Mouse (Mus musculus) fat pad, adult 2 months (tissue): Measurements from ENCODE around the gene Mapk6.
A peak's percentile ranks its signal among the peaks of the same experiment; 100 is the strongest.
"Not testable (repeated sequence)": the region's sequence is repeated elsewhere in the genome, so short reads cannot be mapped to it uniquely, and the experiment has no call there.

ENCODE experiments used
- DNase-seq: peaks from one replicate; pipeline ENCODE4 v3.0.0-alpha.2; 2011; ENCODE audit warnings: low read depth, low spot score; ENCODE audit errors: extremely low read depth

Gene Mapk6

DNA sequence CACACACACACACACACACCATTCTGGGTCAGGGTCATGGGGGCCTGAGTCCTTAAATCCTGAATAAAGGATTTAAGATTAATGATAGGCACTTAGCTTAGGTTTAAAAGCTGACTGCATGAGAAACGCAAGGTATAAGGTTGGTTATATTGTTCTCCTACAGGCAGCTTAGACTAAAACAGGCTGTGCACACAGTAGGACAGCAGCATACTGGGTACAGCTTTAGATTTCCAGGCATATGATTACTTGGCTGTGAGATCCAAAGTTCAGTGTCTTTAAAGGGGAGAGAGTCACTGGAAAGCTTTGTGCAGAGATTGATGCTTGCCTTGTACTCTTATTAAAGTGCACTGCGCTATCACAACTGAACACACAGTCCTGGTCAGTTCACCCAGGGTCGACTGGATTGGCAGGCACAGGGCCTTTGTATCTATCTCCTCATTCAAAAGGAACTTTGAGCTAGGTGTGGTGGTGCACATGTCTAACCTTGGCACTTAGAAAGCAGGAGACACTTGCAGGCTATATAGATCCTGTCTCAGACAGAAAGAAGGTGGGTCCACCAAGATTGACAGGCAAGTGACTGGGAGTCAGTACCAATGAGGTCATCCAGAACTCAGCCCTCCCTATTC, 25.4 kb downstream of the Mapk6 start:
- no peak for DNase-seq

DNA sequence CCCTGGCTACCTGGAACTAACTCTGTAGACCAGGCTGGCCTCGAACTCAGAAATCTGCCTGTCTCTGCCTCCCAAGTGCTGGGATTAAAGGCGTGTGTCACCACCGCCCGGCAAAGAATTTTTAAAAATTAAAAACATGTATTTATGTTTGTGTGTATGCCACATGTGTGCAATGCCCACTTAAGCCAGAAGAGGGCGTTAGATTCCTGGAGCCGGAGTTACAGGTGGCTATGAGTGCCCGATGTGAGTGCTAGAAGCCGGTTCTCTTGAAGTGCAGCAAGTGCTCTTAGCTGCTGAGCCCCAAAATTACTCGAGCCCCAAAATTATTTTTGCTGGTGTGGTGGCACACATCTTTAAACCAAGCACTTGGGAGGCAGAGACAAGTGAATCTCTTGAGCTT, 26.0 kb downstream of the Mapk6 start:
- no peak for DNase-seq

DNA sequence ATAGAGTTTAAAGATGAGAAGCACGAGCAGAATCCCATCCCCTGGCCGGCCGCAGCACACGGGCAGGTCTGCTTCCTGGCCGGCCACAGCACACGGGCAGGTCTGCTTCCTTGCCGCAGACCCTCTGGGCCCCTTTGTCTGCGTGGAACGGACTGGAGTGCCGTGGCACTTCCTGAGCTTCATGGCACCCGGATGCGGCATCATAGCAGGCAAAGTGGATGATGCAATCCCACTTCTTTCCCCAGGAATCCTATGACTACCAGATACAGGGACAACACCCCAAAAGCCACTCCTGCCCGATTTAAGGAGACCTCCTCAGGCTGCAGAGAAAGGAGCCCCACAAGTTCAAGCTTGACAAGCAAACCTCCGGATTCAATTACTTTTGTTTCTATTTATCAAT, 27.0 kb downstream of the Mapk6 start:
- DNase-seq = no peak

DNA sequence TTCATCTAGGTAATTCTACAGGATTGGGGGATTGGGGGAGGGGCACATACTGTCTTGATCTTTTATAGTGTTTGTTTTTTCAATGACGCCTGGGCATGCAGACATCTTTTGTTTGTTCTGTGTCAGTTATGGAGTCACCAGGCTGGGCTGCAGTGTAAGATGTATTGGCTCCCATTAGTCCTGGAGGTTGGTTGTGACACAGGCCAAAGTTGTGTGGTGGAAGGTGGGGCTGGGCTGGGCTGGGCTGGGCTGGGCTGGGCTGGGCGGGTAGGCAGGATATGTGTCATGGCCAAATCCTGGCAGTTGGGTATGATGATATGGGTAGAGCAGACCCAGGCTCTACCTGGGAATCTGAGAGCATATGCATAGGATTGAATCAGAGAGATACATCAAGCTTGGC, 31.0 kb downstream of the Mapk6 start:
- DNase-seq = no peak

DNA sequence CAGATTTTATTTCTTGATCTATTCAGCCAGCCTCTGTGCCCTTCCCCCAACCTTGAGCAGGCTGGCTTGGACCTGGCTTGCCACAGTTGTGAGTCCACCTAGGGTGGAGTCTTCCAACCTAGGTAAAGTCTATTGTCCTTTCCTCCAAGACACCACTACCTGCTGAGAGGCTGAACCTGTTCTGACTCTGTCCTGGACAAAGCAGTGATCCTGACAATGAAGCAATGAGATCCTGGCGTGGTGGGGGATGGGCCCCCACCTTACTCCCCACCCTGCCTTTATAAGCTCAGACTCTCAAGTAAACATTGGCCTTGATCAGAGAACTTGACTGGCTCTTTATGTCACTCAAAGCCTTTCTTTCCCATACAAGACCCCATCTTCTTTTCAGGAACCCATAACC, 33.4 kb downstream of the Mapk6 start:
- no peak for DNase-seq

DNA sequence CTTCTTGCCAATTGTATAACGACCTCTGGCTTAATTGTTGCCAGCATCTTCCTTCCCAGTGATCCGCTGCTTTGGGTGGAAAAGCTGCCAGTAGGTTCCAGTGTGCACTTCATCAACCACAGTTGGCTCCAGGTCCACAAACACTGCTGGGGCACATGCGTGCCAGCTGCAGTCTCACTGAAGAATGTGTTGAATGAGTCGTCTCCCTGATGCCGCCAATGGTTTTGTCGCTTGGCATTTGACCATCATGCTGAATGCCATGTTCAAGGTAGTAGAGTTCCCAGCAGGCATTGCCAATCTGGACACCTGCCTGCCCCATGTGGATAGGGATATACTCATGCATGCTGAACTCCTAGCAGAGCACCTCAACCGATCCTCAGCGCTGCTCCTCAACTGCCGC, 34.2 kb downstream of the Mapk6 start:
- DNase-seq = no peak

DNA sequence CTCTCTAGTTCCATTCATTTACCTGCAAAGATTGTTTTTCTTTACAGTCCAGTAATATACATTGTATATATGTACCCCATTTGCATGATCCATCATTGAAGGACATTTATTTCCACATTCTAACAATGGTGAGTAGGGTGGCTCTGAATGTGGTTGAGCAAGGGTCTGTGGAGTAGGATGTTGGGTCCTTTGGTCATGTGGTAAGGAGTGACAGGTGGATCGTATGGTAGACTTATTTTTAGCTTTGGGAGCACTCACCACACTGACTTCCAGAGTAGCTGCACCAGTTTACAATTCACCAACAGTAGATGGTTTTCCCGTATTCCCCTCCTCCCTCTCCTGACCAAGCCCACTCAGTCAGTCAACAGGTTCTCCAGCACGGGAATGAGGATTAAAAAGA, 41.0 kb downstream of the Mapk6 start:
- no peak for DNase-seq

DNA sequence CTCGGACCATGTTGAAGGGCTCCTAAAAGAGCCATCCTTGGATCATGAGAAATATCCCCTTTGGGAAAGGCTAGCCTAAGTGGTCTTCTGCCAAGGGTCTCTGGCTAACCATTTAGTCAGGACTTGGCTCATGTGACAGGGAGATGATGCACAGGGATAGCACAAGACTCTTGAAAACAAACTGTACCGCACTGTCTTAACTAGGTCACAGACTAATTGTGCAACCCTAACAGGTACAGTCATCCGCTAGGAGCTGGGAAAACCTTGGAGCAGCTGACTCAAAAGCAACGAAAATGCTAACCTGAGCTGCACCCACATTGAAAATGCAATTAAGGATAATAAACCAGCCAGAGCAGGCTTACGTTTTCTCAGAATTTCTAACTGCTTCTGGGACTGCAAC, 43.6 kb downstream of the Mapk6 start:
- peak; percentile 54 for DNase-seq

DNA sequence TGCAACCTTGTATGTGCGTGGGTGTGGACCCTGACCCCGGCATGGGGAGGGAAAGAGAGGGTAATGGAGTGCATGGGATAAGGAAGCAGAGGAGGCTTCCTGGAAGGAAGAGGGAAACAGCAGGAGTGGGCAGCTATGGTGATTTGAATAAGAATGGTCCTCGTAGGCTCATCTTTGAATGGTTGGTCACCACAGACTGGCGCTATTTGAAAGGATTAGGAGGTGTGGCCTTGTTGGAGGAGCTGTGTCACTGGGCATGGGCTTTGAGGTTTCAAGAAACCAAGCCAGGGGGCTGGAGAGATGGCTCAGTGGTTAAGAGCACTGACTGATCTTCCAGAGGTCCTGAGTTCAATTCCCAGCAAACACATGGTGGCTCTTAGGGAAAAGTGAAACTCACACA, 44.6 kb downstream of the Mapk6 start:
- DNase-seq = no peak

DNA sequence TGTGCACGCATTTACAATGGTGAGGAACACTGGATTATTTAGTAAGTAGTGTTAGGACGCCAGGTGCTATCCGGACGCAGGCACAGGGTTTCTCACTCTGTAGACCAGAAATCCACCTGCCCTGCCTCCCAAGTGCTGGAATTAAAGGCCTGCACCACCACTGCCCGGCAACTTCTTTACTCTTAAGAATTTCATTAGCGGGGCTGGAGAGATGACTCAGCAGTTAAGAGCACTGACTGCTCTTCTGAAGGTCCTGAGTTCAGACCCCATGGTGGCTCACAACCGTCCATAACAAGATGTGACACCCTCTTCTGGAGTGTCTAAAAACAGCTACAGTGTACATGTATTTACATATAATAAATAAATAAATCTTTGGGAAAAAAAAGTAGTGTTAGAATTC, 46.1 kb downstream of the Mapk6 start:
- DNase-seq = not testable (repeated sequence)

DNA sequence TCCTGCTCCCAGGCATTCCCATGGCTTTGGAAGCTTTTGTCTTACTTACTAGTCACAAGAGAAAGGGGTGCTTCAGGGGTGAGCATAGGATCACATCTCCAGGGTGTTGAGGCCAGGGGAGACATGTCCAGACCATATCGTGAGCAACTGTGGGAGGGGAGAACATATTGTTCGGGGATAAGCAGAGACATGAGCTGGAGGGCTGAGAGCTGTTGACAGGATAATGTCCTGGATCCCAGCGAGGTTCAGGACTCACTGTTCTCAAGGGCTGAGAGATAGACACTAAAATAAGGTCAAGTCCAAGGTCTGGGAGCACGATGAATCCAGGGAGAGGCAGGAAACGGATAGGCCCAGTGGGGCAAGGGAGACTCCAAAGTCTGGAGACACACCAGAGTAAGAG, 46.8 kb downstream of the Mapk6 start:
- DNase-seq = peak; percentile 73

DNA sequence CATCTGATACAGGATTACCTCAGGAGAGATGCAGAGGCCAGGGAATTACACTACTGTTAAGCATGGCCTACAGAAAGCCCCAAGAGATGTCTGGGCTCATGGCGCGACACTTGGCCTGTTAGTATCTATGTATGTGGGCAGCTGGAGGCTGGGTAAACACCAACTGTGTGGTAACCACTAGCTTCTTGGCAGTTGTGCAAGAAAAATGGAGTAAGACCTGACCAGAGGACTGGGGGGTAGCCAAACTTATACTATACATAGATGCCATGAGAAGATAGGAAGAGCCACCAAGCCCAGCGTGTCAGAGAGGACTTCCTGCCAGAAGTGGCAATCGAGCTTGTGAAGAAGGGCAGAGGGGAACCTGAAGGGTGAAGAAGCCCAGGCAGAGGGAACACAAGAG, 47.6 kb downstream of the Mapk6 start:
- peak; percentile 94 for DNase-seq

DNA sequence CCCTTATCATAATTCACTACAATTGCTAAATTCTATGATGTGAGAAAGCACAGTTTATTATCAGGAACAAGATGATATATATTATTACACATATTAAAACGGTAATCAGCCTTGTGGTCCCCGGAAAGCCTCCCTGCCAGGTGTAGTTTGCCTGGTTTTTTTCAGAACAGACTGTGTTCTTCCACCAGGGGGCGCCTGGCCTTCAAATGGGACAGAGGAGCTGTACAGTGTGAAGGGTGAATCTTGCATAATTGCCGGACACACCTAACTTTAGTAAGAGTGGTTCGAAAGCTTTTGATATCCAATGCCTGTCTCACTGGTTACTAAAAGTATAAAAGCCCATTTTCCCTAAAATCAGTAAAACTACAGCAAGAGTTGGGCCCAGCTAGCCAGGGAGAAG, 48.1 kb downstream of the Mapk6 start:
- DNase-seq = no peak

DNA sequence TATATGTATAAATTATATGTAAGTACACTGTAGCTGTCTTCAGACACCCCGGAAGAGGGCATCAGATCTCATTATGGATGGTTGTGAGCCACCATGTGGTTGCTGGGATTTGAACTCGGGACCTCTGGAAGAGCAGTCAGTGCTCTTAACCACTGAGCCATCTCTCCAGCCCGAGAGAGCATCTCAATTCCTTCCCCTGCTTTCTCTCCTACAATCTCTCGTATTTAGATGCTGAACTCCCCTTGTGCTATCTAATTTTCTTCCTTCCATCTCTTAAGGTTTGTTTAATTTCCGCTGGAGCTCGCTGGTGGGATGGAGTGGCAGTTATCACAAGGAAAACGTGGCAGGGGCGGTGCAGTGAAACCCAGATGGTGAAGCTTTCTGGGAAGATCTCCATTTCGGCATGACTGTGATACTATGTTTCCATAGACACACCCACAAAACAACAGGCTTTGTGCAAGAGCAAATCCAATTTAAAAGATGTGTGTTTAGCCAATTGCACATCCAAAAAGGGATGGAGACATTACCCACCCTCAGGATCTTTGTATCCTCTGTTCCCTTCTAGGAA, 52.6 kb downstream of the Mapk6 start:
- no peak for DNase-seq

DNA sequence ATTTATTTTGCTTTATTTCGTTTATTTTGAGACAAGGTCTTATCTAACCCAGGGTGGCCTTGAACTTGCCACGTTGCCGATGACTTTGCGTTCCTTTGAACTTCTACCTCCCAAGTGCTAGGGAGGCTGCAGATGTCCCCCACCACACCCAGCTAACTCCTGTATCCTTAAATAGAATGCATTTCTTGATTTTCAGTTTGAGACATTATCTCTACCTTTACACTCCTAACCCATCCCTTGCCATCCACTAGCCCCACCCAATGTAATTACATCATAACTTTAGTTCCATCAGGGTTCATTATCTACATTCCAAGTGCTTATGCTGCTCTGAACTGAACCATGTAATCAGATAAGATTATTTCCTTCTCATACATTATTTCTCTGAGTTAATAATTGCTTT, 54.0 kb downstream of the Mapk6 start:
- no peak for DNase-seq

DNA sequence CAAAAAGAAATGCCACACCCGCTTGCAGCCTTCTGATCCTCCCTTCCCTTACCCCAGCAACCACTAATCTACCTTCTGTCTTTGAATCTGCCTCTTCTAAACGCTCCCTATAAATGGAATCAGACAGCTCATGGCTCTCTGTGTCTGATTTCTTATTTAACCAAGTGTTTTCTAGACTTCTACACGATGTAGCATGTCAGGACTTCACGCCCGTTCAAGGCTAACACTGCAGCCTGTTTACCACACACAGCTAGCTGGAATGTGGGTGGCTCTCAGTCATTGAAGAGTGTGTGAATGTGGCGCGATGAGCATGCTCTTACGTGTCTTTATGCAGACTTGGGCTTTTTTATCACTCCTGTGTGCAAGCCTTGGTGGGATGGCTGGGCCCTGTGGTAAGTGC, 56.7 kb downstream of the Mapk6 start:
- no peak for DNase-seq

DNA sequence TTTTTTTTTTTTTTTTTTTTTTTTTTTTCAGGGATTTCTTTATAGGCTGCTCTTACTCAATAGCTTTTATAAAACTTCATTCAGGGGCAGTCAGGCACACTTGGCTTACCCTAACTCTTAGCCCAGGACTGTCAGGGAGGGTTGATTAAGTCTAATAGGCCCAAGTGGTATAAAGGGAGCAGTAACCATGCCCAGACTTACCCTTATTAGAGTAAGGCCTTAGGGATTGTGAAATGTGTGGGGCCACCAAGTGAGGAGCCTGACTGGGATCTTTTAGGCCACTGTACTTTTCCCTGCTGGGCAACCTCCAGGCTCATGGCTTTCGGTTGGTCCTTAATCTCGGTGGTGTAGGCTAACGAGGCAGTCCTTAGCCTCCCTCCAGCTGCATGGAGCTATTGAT, 61.2 kb downstream of the Mapk6 start:
- no peak for DNase-seq

DNA sequence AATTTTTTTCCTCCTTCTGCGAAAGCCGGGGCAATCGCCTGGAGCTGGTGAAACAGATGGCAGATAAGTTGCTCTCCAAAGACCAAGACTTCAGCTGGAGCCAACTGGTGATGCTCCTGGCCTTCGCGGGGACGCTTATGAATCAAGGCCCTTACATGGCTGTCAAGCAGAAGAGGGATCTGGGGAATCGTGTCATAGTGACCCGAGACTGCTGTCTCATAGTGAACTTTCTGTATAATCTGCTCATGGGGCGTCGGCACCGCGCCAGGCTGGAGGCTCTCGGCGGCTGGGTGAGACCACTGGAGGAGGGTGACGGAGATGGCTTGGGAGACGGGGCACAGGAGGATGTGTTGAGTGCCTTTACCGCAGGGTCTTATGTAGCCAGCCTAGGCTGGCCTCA, 61.7 kb downstream of the Mapk6 start:
- no peak for DNase-seq

DNA sequence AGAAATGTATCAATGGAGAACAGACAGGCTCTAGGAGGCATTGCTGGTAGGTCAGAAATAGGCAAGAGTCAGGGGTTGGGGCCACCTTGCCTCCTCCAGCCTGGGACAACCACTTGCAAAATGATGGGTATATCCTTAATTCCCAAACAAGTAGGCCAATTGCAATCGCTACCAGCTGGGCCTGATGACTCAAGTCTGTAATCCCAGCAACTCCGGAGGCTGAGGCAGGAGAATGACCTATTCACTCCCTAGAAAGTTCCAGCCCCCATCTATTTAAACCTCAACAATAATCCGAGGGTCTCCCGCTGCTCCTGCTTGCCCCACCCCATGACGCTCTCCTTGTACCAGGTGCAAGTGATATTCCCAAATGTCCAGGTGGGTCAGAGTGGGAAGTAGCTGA, 62.3 kb downstream of the Mapk6 start, which contains the start of gene Bcl2l10:
Gene Bcl2l10 (plus strand): TSS at position 301 of the 400 bp plus-strand sequence.
- DNase-seq = no peak

DNA sequence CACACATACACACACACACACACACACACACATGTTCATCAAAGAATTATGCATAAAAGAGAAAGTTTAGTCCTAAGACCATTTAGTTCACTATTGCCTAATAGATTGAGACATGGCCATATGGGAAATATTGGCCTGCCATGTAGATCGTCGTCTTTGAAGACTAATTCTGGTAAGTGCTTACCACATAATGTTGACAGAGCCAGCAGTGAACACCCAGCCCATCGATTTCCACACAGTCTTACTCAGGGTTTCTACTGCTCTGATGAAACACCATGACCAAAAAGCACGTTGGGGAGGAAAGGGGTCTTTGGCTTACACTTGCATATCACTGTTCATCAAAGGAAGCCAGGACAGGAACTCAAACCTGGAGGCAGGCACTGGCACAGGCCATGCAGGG, 67.4 kb downstream of the Mapk6 start:
- DNase-seq = no peak

DNA sequence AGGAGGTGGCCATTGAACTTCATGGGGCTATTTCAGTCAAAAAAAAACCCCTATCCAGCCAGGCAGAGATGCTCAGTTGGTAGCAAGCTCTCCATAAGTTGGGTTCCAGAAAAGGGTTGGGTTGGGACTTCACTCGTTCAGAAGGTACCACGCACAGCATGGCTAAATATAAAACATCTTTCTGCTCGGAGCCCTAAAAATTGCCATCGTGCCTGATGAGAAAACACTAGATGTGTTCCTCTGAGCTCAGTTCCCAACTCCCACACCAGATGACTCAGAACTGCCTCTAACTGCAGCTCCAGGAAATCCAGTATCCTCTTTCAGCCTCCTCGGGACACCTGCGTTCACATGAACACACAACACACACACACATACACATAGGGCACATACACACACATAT, 71.8 kb downstream of the Mapk6 start:
- DNase-seq = no peak

DNA sequence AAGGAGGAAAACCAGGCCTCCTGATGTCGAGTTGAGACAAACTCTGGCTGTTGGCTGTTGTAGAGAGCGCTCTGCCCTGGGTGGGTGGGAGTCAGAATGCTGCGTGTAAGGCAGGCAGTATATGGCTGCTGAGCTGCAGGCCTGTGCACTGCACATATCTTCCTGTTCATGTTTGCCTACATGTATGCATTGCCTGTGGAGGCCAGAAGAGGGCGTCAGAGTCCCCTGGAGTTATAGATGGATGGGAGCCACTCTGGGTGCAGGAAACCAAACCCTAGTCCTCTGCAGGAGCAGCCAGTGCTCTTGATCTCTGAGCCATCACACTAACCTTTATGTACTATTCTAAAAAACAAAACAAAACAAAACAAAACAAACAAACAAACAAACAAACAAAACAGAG, 75.4 kb downstream of the Mapk6 start:
- DNase-seq = no peak

DNA sequence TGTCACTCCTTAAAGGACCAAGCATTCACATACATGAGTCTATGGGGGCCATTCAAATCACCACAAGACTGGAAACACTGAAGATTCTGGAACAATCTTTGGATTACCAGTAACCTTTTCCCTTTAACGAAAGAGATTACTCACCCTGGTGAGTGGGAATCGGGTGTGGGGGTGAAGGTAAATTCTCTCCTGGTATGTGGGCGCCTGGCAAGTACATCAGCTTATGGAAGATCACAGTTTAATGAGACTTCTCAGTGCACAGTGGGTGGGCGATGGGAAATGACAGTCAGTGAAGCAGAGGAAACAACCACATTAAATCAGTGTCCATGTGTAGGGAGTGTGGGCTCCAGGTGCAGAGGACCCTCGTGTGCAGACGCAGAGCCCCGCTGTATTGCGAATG, 79.0 kb downstream of the Mapk6 start:
- no peak for DNase-seq
